Mouse (Mus musculus): ENCODE measurements around the gene Psmb3. TPM values are rescaled to one million over a fixed set of nuclear protein-coding genes. Genes with fewer than 3 reads are reported as not detected.

Psmb3 gene
- 399 and 419 TPM in 2 replicates for polyA plus RNA-seq (2015; fragmentation: Nextera tagmentation; extraction: Ambion mirVana)

GRCm38 (mm10) chr11:97703039-97703826, at the start of gene Psmb3:
TSS of gene Psmb3 (plus strand) at chr11:97703399.

GRCm38 (mm10) chr11:97662893-97663527, 40.2 kb upstream of the Psmb3 start, which contains the start of gene Mllt6:
TSS of gene Mllt6 (plus strand) at chr11:97663414.

GRCm38 (mm10) chr11:97685613-97686321, 17.4 kb upstream of the Psmb3 start, which contains the start of gene Cisd3:
TSS of gene Cisd3 (plus strand) at chr11:97685826.

GRCm38 (mm10) chr11:97700003-97700745, 3.0 kb upstream of the Psmb3 start, which contains the start of gene Pcgf2:
TSS of gene Pcgf2 (minus strand) at chr11:97700497.

GRCm38 (mm10) chr11:97744063-97744717, 41.0 kb downstream of the Psmb3 start, which contains the start of gene Pip4k2b:
TSS of gene Pip4k2b (minus strand) at chr11:97744704.

Other genes starting within 250 kb of the Psmb3 start
- gene 4933428G20Rik, start 203.1 kb upstream of the Psmb3 start, polyA plus RNA-seq (2015; fragmentation: Nextera tagmentation; extraction: Ambion mirVana): 1.8 and 2.1 TPM in 2 replicates
- 0.05 and 0.06 TPM in 2 replicates for gene Srcin1, start 127.2 kb upstream of the Psmb3 start, polyA plus RNA-seq (2015; fragmentation: Nextera tagmentation; extraction: Ambion mirVana)
- 0.35 and 0.96 TPM in 2 replicates for gene Epop, start 73.7 kb upstream of the Psmb3 start, polyA plus RNA-seq (2015; fragmentation: Nextera tagmentation; extraction: Ambion mirVana)
- 0.85 and 1.2 TPM in 2 replicates for gene Mllt6, start 40.0 kb upstream of the Psmb3 start, polyA plus RNA-seq (2015; fragmentation: Nextera tagmentation; extraction: Ambion mirVana)
- 7.7 and 10.7 TPM in 2 replicates for gene Cisd3, start 17.6 kb upstream of the Psmb3 start, polyA plus RNA-seq (2015; fragmentation: Nextera tagmentation; extraction: Ambion mirVana)
- 3.3 and 4.8 TPM in 2 replicates for gene Pcgf2, start 2.9 kb upstream of the Psmb3 start, polyA plus RNA-seq (2015; fragmentation: Nextera tagmentation; extraction: Ambion mirVana)
- 1.4 and 1.9 TPM in 2 replicates for gene Pip4k2b, start 41.3 kb downstream of the Psmb3 start, polyA plus RNA-seq (2015; fragmentation: Nextera tagmentation; extraction: Ambion mirVana)
- gene Cwc25, start 63.2 kb downstream of the Psmb3 start, polyA plus RNA-seq (2015; fragmentation: Nextera tagmentation; extraction: Ambion mirVana): 10.5 and 11.9 TPM in 2 replicates
- gene 1700001P01Rik, start 72.5 kb downstream of the Psmb3 start, polyA plus RNA-seq (2015; fragmentation: Nextera tagmentation; extraction: Ambion mirVana): 0.35 TPM in 1 of 2 replicates, not detected in the other
- gene Rpl23, start 79.0 kb downstream of the Psmb3 start, polyA plus RNA-seq (2015; fragmentation: Nextera tagmentation; extraction: Ambion mirVana): 699 and 705 TPM in 2 replicates
- 34.4 and 47.2 TPM in 2 replicates for gene Lasp1, start 95.6 kb downstream of the Psmb3 start, polyA plus RNA-seq (2015; fragmentation: Nextera tagmentation; extraction: Ambion mirVana)
- 0.64 and 0.91 TPM in 2 replicates for gene B230217C12Rik, start 137.4 kb downstream of the Psmb3 start, polyA plus RNA-seq (2015; fragmentation: Nextera tagmentation; extraction: Ambion mirVana)
- gene Fbxo47, start 180.8 kb downstream of the Psmb3 start, polyA plus RNA-seq (2015; fragmentation: Nextera tagmentation; extraction: Ambion mirVana): 0.22 and 0.28 TPM in 2 replicates